Mouse (Mus musculus) embryonic facial prominence, embryonic 14.5 days (tissue): ENCODE data around the gene Syt15. TPM values are rescaled to one million over a fixed set of nuclear protein-coding genes. Genes with fewer than 3 reads are reported as not detected.

ENCODE experiments used
- ATAC-seq: fragments of 200-750 bp; cut with Nextera tagmentation; 2 replicates; pipeline ENCODE4 v1.8.0; 2017; ENCODE audit warnings: low read depth, moderate number of reproducible peaks, moderate TSS enrichment
- DNase-seq: peaks from one replicate; pipeline ENCODE4 v3.0.0-alpha.2; 2015; ENCODE audit warnings: low spot score
- H3K27ac ChIP-seq: fragments of 300-500 bp; sonication (generic); replicated peaks from 2 replicates; pipeline ENCODE4 v1.5.1; 2014; ENCODE audit warnings: low read depth, mild to moderate bottlenecking, low read length, moderate library complexity
- H3K27me3 ChIP-seq: fragments of 300-500 bp; sonication (generic); replicated peaks from 2 replicates; pipeline ENCODE4 v1.6.1; 2014; ENCODE audit warnings: low read length; ENCODE audit not compliant: control insufficient read depth, insufficient read depth
- H3K36me3 ChIP-seq: fragments of 300-500 bp; sonication (generic); 2 replicates; pipeline ENCODE4 v1.6.1; 2014; ENCODE audit warnings: low read length, mixed read lengths; ENCODE audit not compliant: control insufficient read depth, insufficient read depth
- H3K4me1 ChIP-seq: fragments of 300-500 bp; sonication (generic); 2 replicates; pipeline ENCODE4 v1.6.1; 2014; ENCODE audit warnings: antibody characterized with exemption, low read length; ENCODE audit not compliant: control insufficient read depth, insufficient read depth
- H3K4me2 ChIP-seq: fragments of 300-500 bp; sonication (generic); 2 replicates; pipeline ENCODE4 v1.6.1; 2014; ENCODE audit warnings: low read depth, mild to moderate bottlenecking, low read length, moderate library complexity, mixed read lengths
- H3K4me3 ChIP-seq: fragments of 300-500 bp; sonication (generic); 2 replicates; pipeline ENCODE4 v1.5.1; 2014; ENCODE audit warnings: low read depth, mild to moderate bottlenecking, low read length
- H3K9ac ChIP-seq: fragments of 300-500 bp; sonication (generic); 2 replicates; pipeline ENCODE4 v1.6.1; 2014; ENCODE audit warnings: low read depth, mild to moderate bottlenecking, low read length, moderate library complexity, mixed read lengths
- H3K9me3 ChIP-seq: fragments of 300-500 bp; sonication (generic); 2 replicates; pipeline ENCODE4 v1.6.1; 2016; ENCODE audit warnings: low read length; ENCODE audit not compliant: control insufficient read depth
- WGBS: fragments of 180-500 bp; shearing (Covaris S2); extraction: QIAGEN DNeasy Blood & Tissue Kit; methylation state at CpG from one replicate; pipeline ENCODE4 v1.1.7; 2014; 5-methylcytosine and 5-hydroxymethylcytosine counted together
- polyA plus RNA-seq: library from polyadenylated mRNA; unstranded; fragments of >200 nt; fragmentation: Nextera tagmentation; extraction: Ambion mirVana; gene quantifications from 2 replicates; pipeline ENCODE4 v1.2.1, GENCODE M21; 2014

The Syt15 gene
- polyA plus RNA-seq, 1 experiment from 2014 or later, result 0.60 TPM

GRCm38 (mm10) chr14:34268046-34268445, 48.7 kb downstream of the Syt15 start:
- DNase-seq, result no peak
- no peak overlapping the region for H3K9ac ChIP-seq
- WGBS, result 72% methylated on average over 9 of the region's 9 CpGs
- no peaks in the 10 kb centered on the region for H3K27me3 ChIP-seq
- no peak for ATAC-seq
- no peak overlapping the region for H3K4me3 ChIP-seq
- H3K4me1 ChIP-seq, result no peaks in the 10 kb centered on the region
- H3K36me3 ChIP-seq, result no peaks in the 10 kb centered on the region
- H3K9me3 ChIP-seq, result no peaks in the 10 kb centered on the region
- no peak overlapping the region for H3K4me2 ChIP-seq
- H3K27ac ChIP-seq, result no peak overlapping the region

DNA sequence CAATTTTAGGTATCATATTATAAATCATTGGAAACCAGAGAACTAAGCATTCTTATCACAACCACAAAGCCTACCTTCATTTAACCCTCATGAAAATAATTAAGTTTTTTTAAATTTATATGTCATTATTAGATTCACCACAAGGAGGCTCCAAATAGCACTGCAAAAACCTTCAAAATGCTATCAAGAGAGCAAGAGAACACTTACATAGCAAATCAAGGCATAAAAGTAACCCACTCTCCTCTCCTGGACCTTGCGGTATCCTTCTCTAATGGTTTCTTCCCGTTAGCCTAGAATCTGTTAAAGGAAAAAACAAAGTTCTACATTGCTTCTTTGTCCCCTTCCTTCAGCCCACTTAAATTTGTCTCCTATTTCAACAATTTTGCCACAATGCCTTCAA, 53.9 kb downstream of the Syt15 start:
- no peak for DNase-seq
- no peak overlapping the region for H3K4me3 ChIP-seq
- H3K27ac ChIP-seq, result no peak overlapping the region
- no peak overlapping the region for H3K4me2 ChIP-seq
- H3K27me3 ChIP-seq, result no peaks in the 10 kb centered on the region
- H3K9ac ChIP-seq, result no peak overlapping the region
- WGBS, result 54% methylated on average over 2 of the region's 2 CpGs
- ATAC-seq, result no peak
- H3K9me3 ChIP-seq, result no peaks in the 10 kb centered on the region
- no peaks in the 10 kb centered on the region for H3K36me3 ChIP-seq
- no peaks in the 10 kb centered on the region for H3K4me1 ChIP-seq

GRCm38 (mm10) chr14:34274141-34274540, 54.7 kb downstream of the Syt15 start:
- no peak for ATAC-seq
- 95% methylated on average over 3 of the region's 3 CpGs for WGBS
- Histone ChIP-seq H3K27me3 (no peaks in the 10 kb centered on the region), H3K36me3 (no peaks in the 10 kb centered on the region), H3K9ac (no peak overlapping the region), H3K4me1 (no peaks in the 10 kb centered on the region), H3K27ac (no peak overlapping the region), H3K4me2 (no peak overlapping the region), H3K4me3 (no peak overlapping the region), H3K9me3 (no peaks in the 10 kb centered on the region)
- no peak for DNase-seq

GRCm38 (mm10) chr14:34275225-34275624, 55.8 kb downstream of the Syt15 start:
- Histone ChIP-seq H3K27ac (no peak overlapping the region), H3K4me1 (no peaks in the 10 kb centered on the region), H3K27me3 (no peaks in the 10 kb centered on the region), H3K36me3 (no peaks in the 10 kb centered on the region), H3K4me2 (no peak overlapping the region), H3K9ac (no peak overlapping the region), H3K4me3 (no peak overlapping the region), H3K9me3 (no peaks in the 10 kb centered on the region)
- no peak for DNase-seq
- ATAC-seq, result no peak
- 82% methylated on average over 4 of the region's 4 CpGs for WGBS

DNA sequence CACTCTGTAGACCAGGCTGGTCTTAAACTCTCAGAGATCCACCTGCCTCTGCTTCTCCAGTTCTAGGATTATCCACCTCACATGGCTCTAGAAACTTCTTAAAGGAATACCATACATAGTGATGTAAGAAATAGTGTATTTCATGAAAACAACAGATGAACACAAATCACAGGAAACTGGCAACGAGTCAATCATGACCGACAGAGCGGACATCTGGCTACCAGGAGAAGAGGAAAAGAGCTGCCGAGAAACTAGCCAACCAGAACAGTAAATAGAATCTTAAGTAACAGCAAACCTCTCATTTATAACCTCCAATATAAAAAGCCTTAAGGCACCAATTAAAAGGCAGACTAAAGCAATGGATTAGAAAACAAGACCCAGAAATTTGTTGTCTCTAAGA, 60.3 kb downstream of the Syt15 start:
- no peak for DNase-seq
- ATAC-seq, result no peak
- Histone ChIP-seq H3K4me2 (no peak overlapping the region), H3K36me3 (no peaks in the 10 kb centered on the region), H3K27ac (no peak overlapping the region), H3K9ac (no peak overlapping the region), H3K9me3 (no peaks in the 10 kb centered on the region), H3K4me1 (no peaks in the 10 kb centered on the region), H3K4me3 (no peak overlapping the region), H3K27me3 (no peaks in the 10 kb centered on the region)
- WGBS, result 69% methylated on average over 4 of the region's 4 CpGs

Other genes starting within 250 kb of the Syt15 start
- gene Zfp488, start 240.8 kb upstream of the Syt15 start, polyA plus RNA-seq, result 0.13 and 0.14 TPM in 2 replicates
- not detected in 2 replicates for gene Gm30083, start 204.4 kb upstream of the Syt15 start, polyA plus RNA-seq
- gene Gm5460, start 202.8 kb upstream of the Syt15 start, polyA plus RNA-seq, result not detected in 2 replicates
- gene Antxrl, start 166.9 kb upstream of the Syt15 start, polyA plus RNA-seq, result not detected in 2 replicates
- 25.3 and 34.6 TPM in 2 replicates for gene Anxa8, start 133.6 kb upstream of the Syt15 start, polyA plus RNA-seq
- gene A630023A22Rik, start 116.8 kb upstream of the Syt15 start, polyA plus RNA-seq, result not detected in 2 replicates
- gene Npy4r, start 67.1 kb upstream of the Syt15 start, polyA plus RNA-seq, result 0.26 TPM in 1 of 2 replicates, not detected in the other
- 0.84 and 1.1 TPM in 2 replicates for gene Gprin2, start 17.9 kb upstream of the Syt15 start, polyA plus RNA-seq
- gene Shld2, start 90.9 kb downstream of the Syt15 start, polyA plus RNA-seq, result 9.8 and 13.5 TPM in 2 replicates
- gene Glud1, start 91.1 kb downstream of the Syt15 start, polyA plus RNA-seq, result 72.7 and 78.6 TPM in 2 replicates
- 13.0 and 40.1 TPM in 2 replicates for gene Fam25c, start 135.8 kb downstream of the Syt15 start, polyA plus RNA-seq
- gene Sncg, start 155.2 kb downstream of the Syt15 start, polyA plus RNA-seq, result 74.9 and 76.8 TPM in 2 replicates
- gene Mmrn2, start 155.9 kb downstream of the Syt15 start, polyA plus RNA-seq, result 8.2 and 8.6 TPM in 2 replicates